ENCODE assay signal across 9 mouse cellular contexts in the genomic region with DNA sequence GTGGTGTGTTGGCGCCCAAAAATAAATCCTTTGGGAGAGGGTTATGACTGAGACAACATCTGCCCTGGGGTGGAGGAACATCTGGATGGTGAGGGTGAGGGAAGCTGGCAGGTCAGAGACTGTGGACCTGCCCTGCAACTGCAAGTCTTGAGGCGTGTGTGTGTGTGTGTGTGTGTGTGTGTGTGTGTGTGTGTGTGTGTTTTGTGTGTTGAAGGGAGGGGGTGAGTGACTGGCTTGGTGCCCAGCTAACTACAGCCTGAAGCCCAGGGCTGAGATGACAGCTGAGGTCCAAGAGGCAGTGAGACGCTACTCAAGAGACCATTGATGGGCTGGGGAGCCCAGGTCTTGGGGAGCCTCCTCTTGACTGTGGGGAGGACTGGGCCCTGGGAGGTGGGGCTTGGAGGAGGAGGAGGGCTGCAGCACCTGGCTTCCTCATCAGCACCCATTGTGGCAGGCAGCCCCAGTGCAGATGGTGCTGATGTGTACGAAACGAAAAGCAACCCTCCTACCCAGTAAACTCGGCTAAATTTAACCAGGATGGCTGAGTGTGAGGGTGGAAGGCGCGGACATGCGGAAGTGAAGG.
DNase-seq lines count a peak whose midpoint lies in the region; ATAC-seq and TF ChIP-seq lines count a peak whose summit lies in the region.
"Had no signal": no experiment of that assay in that cellular context is flagged by ENCODE, and none has a peak within 500 bp of the region (broad histone marks: within the 10 kb centered on the region; RNA-seq: fewer than 3 reads in every experiment).

No protein-coding gene starts in this region.

- WGBS in kidney, postnatal 0 days, result 33% methylated on average over 9 of the region's 9 CpGs
- 26% methylated on average over 9 of the region's 9 CpGs for WGBS in kidney, adult 2 months
- WGBS in stomach, embryonic 14.5 days, result 60% methylated on average over 9 of the region's 9 CpGs
- 64% methylated on average over 9 of the region's 9 CpGs for WGBS in stomach, postnatal 0 days
- WGBS in intestine, embryonic 15.5 days, result 73% methylated on average over 9 of the region's 9 CpGs

- H3K4me3 ChIP-seq in kidney, postnatal 0 days (replicated peaks; ENCODE audit: low read depth, low read length), result no peak overlapping the region
- H3K4me3 ChIP-seq in kidney, adult 2 months (ENCODE audit: insufficient read depth, low read depth, low read length), result no peak overlapping the region
- no peak overlapping the region for H3K4me3 ChIP-seq in stomach, embryonic 14.5 days (ENCODE audit: low read depth, low read length)
- no peak overlapping the region for H3K4me3 ChIP-seq in stomach, postnatal 0 days (ENCODE audit: low read depth, low read length)
- H3K4me3 ChIP-seq in intestine, embryonic 15.5 days (replicated peaks), result no peak overlapping the region

- no peaks in the 10 kb centered on the region for H3K9me3 ChIP-seq in kidney, postnatal 0 days (replicated peaks; ENCODE audit: low read length)
- no peaks in the 10 kb centered on the region for H3K9me3 ChIP-seq in stomach, embryonic 14.5 days (ENCODE audit: control insufficient read depth, low read depth, low read length)
- no peaks in the 10 kb centered on the region for H3K9me3 ChIP-seq in stomach, postnatal 0 days (ENCODE audit: control insufficient read depth, low read length)
- H3K9me3 ChIP-seq in intestine, embryonic 15.5 days, result no peaks in the 10 kb centered on the region

- no peak for DNase-seq in kidney, postnatal 0 days (ENCODE audit: low spot score)
- DNase-seq in kidney, adult 2 months, result no peak
- DNase-seq in stomach, postnatal 0 days (ENCODE audit: low spot score), result no peak
- DNase-seq in left cerebral cortex, postnatal 36 days (ENCODE audit: low spot score in 2 of 2), result peak; percentile 65 to 78
- peak; percentile 61 for DNase-seq in thymus, postnatal 4 days
- no peak for DNase-seq in lung, postnatal 14 days

- H3K9ac ChIP-seq in kidney, postnatal 0 days (ENCODE audit: low read depth, low read length), result no peak overlapping the region
- no peak overlapping the region for H3K9ac ChIP-seq in stomach, embryonic 14.5 days (replicated peaks; ENCODE audit: low read depth, low read length)
- H3K9ac ChIP-seq in stomach, postnatal 0 days (ENCODE audit: low read length), result no peak overlapping the region
- H3K9ac ChIP-seq in intestine, embryonic 15.5 days, result no peak overlapping the region

- H3K27me3 ChIP-seq in kidney, postnatal 0 days (ENCODE audit: insufficient read depth, low read length), result no peaks in the 10 kb centered on the region
- no peaks in the 10 kb centered on the region for H3K27me3 ChIP-seq in kidney, adult 2 months (replicated peaks; ENCODE audit: control insufficient read depth, insufficient read depth, low read length)
- H3K27me3 ChIP-seq in stomach, embryonic 14.5 days (ENCODE audit: control insufficient read depth, insufficient read depth, low read length), result no peaks in the 10 kb centered on the region
- H3K27me3 ChIP-seq in stomach, postnatal 0 days (ENCODE audit: control insufficient read depth, insufficient read depth, low read length), result no peaks in the 10 kb centered on the region
- H3K27me3 ChIP-seq in intestine, embryonic 15.5 days (replicated peaks), result no peaks in the 10 kb centered on the region

- H3K4me2 ChIP-seq in kidney, postnatal 0 days (ENCODE audit: low read length), result no peak overlapping the region
- H3K4me2 ChIP-seq in stomach, embryonic 14.5 days (replicated peaks; ENCODE audit: low read depth, low read length), result no peak overlapping the region
- H3K4me2 ChIP-seq in stomach, postnatal 0 days (replicated peaks; ENCODE audit: low read depth), result no peak overlapping the region
- H3K4me2 ChIP-seq in intestine, embryonic 15.5 days (replicated peaks), result no peak overlapping the region

- no peak for TF ChIP-seq POLR2A in kidney, adult 2 months (IDR thresholded peaks at IDR 0.05; ENCODE audit: low read depth, low read length)

- H3K4me1 ChIP-seq in kidney, postnatal 0 days (replicated peaks; ENCODE audit: insufficient read depth, low read length), result peaks cover 11% of the 10 kb centered on the region; the same call in 1 of the 2 replicates
- no peaks in the 10 kb centered on the region for H3K4me1 ChIP-seq in kidney, adult 2 months (ENCODE audit: control insufficient read depth, insufficient read depth, low read length)
- no peaks in the 10 kb centered on the region for H3K4me1 ChIP-seq in stomach, embryonic 14.5 days (ENCODE audit: control insufficient read depth, insufficient read depth, low read length)
- no peaks in the 10 kb centered on the region for H3K4me1 ChIP-seq in stomach, postnatal 0 days (replicated peaks; ENCODE audit: control insufficient read depth, insufficient read depth)
- 0 out of 2 replicates have a peak, but pooled peaks cover 2% of the 10 kb centered on the region for H3K4me1 ChIP-seq in intestine, embryonic 15.5 days (replicated peaks)

- H3K36me3 ChIP-seq in kidney, postnatal 0 days (ENCODE audit: insufficient read depth, low read length), result no peaks in the 10 kb centered on the region
- no peaks in the 10 kb centered on the region for H3K36me3 ChIP-seq in kidney, adult 2 months (ENCODE audit: control insufficient read depth, insufficient read depth, low read length)
- H3K36me3 ChIP-seq in stomach, embryonic 14.5 days (ENCODE audit: control insufficient read depth, insufficient read depth, low read length), result no peaks in the 10 kb centered on the region
- H3K36me3 ChIP-seq in stomach, postnatal 0 days (ENCODE audit: control insufficient read depth, insufficient read depth, low read length), result no peaks in the 10 kb centered on the region
- no peaks in the 10 kb centered on the region for H3K36me3 ChIP-seq in intestine, embryonic 15.5 days

- no peak for TF ChIP-seq EP300 in stomach, postnatal 0 days (optimal IDR thresholded peaks at IDR 0.05)

- ATAC-seq in kidney, postnatal 0 days (replicated peaks; ENCODE audit: low FRiP score, low read depth), result peak; percentile 37; the same call in 1 of the 2 replicates
- 0 out of 2 replicates have a peak, but pooled peaks have one; percentile 28 for ATAC-seq in stomach, embryonic 14.5 days (ENCODE audit: insufficient number of reproducible peaks, insufficient read depth, low FRiP score, low read depth)
- no peak for ATAC-seq in stomach, postnatal 0 days (ENCODE audit: low FRiP score, low TSS enrichment)
- ATAC-seq in intestine, embryonic 15.5 days, result no peak
- ATAC-seq: intestine, embryonic 16.5 days had no signal

- TF ChIP-seq CTCF in kidney, postnatal 0 days (IDR thresholded peaks at IDR 0.05; ENCODE audit: low read depth), result no peak
- TF ChIP-seq CTCF in kidney, adult 2 months (conservative IDR thresholded peaks at IDR 0.05; ENCODE audit: insufficient read depth, insufficient read length, low read depth, low read length), result no peak
- TF ChIP-seq CTCF in stomach, postnatal 0 days (IDR thresholded peaks at IDR 0.05; ENCODE audit: low read depth), result no peak

- intact Hi-C loops in left cerebral cortex, postnatal 36 days (cut with DNase I), result no loop called here

- no peak overlapping the region for H3K27ac ChIP-seq in kidney, postnatal 0 days
- no peak overlapping the region for H3K27ac ChIP-seq in kidney, adult 2 months (ENCODE audit: insufficient read depth, low read depth, low read length)
- no peak overlapping the region for H3K27ac ChIP-seq in stomach, embryonic 14.5 days (ENCODE audit: low read length)
- no peak overlapping the region for H3K27ac ChIP-seq in stomach, postnatal 0 days (replicated peaks)
- no peak overlapping the region for H3K27ac ChIP-seq in intestine, embryonic 15.5 days

Comparison
In these comparisons a context has a peak if more than half of its experiments do, and no peak if none do; other contexts are left out.
1. ATAC-seq: peak in kidney, postnatal 0 days (single experiment) and stomach, embryonic 14.5 days (single experiment); none in stomach, postnatal 0 days (single experiment) and intestine, embryonic 15.5 days (single experiment).
2. DNase-seq: peak in left cerebral cortex, postnatal 36 days (2 of 2) and thymus, postnatal 4 days (single experiment); none in kidney, postnatal 0 days (single experiment), kidney, adult 2 months (single experiment), stomach, postnatal 0 days (single experiment) and lung, postnatal 14 days (single experiment).